Mouse (Mus musculus): ENCODE results near the gene Prr7.

The Prr7 gene

GRCm38 (mm10) chr13:55449205-55449604, 14.9 kb upstream of the Prr7 start:
- no peak for DNase-seq (ENCODE audit: low spot score)

- DNase-seq (ENCODE audit: low spot score): no peak
Measured at GRCm38 (mm10) chr13:55449679-55450441, 14.2 kb upstream of the Prr7 start.

GRCm38 (mm10) chr13:55450511-55450980, 13.5 kb upstream of the Prr7 start:
- no peak for DNase-seq (ENCODE audit: low spot score)

- no peak for DNase-seq (ENCODE audit: low spot score)
Measured at GRCm38 (mm10) chr13:55451296-55451695, 12.8 kb upstream of the Prr7 start.

- DNase-seq (ENCODE audit: low spot score): no peak
Measured at GRCm38 (mm10) chr13:55451785-55452549, 12.1 kb upstream of the Prr7 start.

GRCm38 (mm10) chr13:55462965-55463364, 1.1 kb upstream of the Prr7 start:
- DNase-seq (ENCODE audit: low spot score): no peak

GRCm38 (mm10) chr13:55463399-55464026, 554 bp upstream of the Prr7 start:
- no peak for DNase-seq (ENCODE audit: low spot score)

GRCm38 (mm10) chr13:55465184-55465583, 1.1 kb downstream of the Prr7 start:
- DNase-seq (ENCODE audit: low spot score): no peak

- DNase-seq (ENCODE audit: low spot score): no peak
Measured at GRCm38 (mm10) chr13:55465830-55466440, 1.9 kb downstream of the Prr7 start.

GRCm38 (mm10) chr13:55468851-55469560, 4.9 kb downstream of the Prr7 start:
- DNase-seq (ENCODE audit: low spot score): no peak

- no peak for DNase-seq (ENCODE audit: low spot score)
Measured at GRCm38 (mm10) chr13:55470372-55470771, 6.3 kb downstream of the Prr7 start.

- peak; percentile 70 for DNase-seq (ENCODE audit: low spot score)
Measured at GRCm38 (mm10) chr13:55471156-55471818, 7.2 kb downstream of the Prr7 start.

GRCm38 (mm10) chr13:55471819-55472131, 7.7 kb downstream of the Prr7 start:
- no peak for DNase-seq (ENCODE audit: low spot score)

- no peak for DNase-seq (ENCODE audit: low spot score)
Measured at GRCm38 (mm10) chr13:55472132-55473022, 8.3 kb downstream of the Prr7 start.

- DNase-seq (ENCODE audit: low spot score): no peak
Measured at GRCm38 (mm10) chr13:55473076-55473831, 9.2 kb downstream of the Prr7 start.

GRCm38 (mm10) chr13:55473961-55474360, 9.9 kb downstream of the Prr7 start:
- DNase-seq (ENCODE audit: low spot score): no peak

- DNase-seq (ENCODE audit: low spot score): no peak
Measured at GRCm38 (mm10) chr13:55474621-55475069, 10.6 kb downstream of the Prr7 start.

- no peak for DNase-seq (ENCODE audit: low spot score)
Measured at GRCm38 (mm10) chr13:55475750-55476149, 11.7 kb downstream of the Prr7 start.

- no peak for DNase-seq (ENCODE audit: low spot score)
Measured at GRCm38 (mm10) chr13:55476256-55476655, 12.2 kb downstream of the Prr7 start.

Measured in ovary, postnatal 10 days (tissue).